Mouse (Mus musculus) liver, adult 2 months (tissue): ENCODE data around the gene Cd24a.

Source experiments
- CTCF ChIP-seq: fragments of 200-500 bp; IDR thresholded peaks from 2 replicates; pipeline ENCODE4 v1.5.1; 2011; ENCODE audit warnings: low read depth, low read length, control low read depth
- POLR2A ChIP-seq: fragments of 200-500 bp; IDR thresholded peaks from 2 replicates; pipeline ENCODE4 v1.6.1; 2011; ENCODE audit warnings: low read length, control low read depth; ENCODE audit not compliant: insufficient read depth; ENCODE audit errors: extremely low read depth

- TF ChIP-seq POLR2A: no peak
- TF ChIP-seq CTCF: no peak
Measured at GRCm38 (mm10) chr10:43629857-43630256, 51.8 kb downstream of the Cd24a start.
